Mouse (Mus musculus): ENCODE measurements around the gene Orc5.

- no peak for TF ChIP-seq GATA1 (IDR thresholded peaks at IDR 0.05; ENCODE audit: borderline replicate concordance, low read length)
- no peak for TF ChIP-seq FLI1 (IDR thresholded peaks at IDR 0.05; ENCODE audit: low read length)
Observed at GRCm38 (mm10) chr5:22538996-22539600, 11.1 kb downstream of the Orc5 start.

All from megakaryocyte, embryonic 14.5 days (primary cell).